Mouse (Mus musculus) ES-E14 (cell line): ENCODE measurements around the gene Pea15a.

ENCODE experiments used
- HCFC1 ChIP-seq: IDR thresholded peaks from 2 replicates; pipeline ENCODE4 v1.6.1; 2012; ENCODE audit warnings: low read length, inconsistent platforms, borderline replicate concordance; ENCODE audit not compliant: insufficient read depth
- MAFK ChIP-seq: IDR thresholded peaks from 2 replicates; pipeline ENCODE4 v1.6.1; 2014; ENCODE audit warnings: mild to moderate bottlenecking, low read depth, low read length, inconsistent platforms; ENCODE audit not compliant: insufficient read depth
- ZC3H11A ChIP-seq: IDR thresholded peaks from 2 replicates; pipeline ENCODE4 v1.6.1; 2012; ENCODE audit warnings: low read depth, mild to moderate bottlenecking, inconsistent platforms, low read length, borderline replicate concordance
- ZNF384 ChIP-seq: IDR thresholded peaks from 2 replicates; pipeline ENCODE4 v1.6.1; 2012; ENCODE audit warnings: low read depth, low read length, inconsistent platforms

DNA sequence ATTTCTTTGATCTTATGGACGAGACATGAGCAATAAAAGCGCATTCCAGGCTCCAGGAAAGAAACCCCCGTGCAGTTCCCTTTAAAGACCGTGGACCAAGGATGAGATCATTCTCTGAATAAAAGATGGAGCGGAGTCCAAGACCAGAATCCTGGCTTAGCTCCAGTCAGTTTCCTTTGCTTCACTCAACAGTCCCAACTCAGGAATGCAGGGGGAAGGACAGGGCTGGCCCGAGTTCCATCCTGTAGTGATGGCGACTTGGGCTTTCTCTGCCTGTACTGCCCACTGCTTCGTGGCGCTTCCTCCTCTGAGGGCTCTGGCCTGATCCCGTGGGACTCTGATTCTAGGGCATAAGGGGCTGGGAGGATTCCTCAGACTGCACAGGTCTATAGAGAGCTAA is 13.8 kb upstream of the Pea15a start:
- no peak for TF ChIP-seq ZC3H11A
- TF ChIP-seq ZNF384, result no peak
- no peak for TF ChIP-seq HCFC1
- no peak for TF ChIP-seq MAFK
